ENCODE assay signal across 11 mouse cellular contexts in the genomic region with DNA sequence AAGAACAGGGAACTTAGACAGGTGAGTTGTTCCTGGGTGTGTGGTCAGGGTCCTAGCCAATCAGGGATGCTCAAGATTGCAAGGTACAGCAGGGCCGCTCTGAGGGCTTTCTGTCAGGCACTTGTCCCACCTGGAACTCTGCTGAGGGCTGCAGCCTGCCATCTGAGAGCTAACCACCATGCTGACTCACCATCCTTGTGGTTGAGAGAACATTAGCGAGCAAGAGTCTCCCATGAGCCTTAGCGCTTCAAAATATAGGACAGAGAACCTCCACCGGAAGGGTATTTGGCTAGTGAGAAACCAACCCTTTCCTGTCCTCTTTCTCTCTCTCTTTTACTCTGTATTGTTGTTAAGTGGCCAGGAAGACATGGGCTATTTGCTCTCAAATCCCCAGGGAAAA.
DNase-seq lines count a peak whose midpoint lies in the region; ATAC-seq lines count a peak whose summit lies in the region.
"Had no signal": no experiment of that assay in that cellular context is flagged by ENCODE, and none has a peak within 500 bp of the region (broad histone marks: within the 10 kb centered on the region; RNA-seq: fewer than 3 reads in every experiment).

No protein-coding gene starts in this region.

- no peaks in the 10 kb centered on the region for H3K9me3 ChIP-seq in forebrain, embryonic 11.5 days (ENCODE audit: control insufficient read depth, low read length)
- no peaks in the 10 kb centered on the region for H3K9me3 ChIP-seq in midbrain, embryonic 14.5 days (ENCODE audit: control insufficient read depth, low read length)
- H3K9me3 ChIP-seq: heart, embryonic 12.5 days had no signal

- no peaks in the 10 kb centered on the region for H3K27me3 ChIP-seq in forebrain, embryonic 11.5 days (ENCODE audit: control insufficient read depth, insufficient read depth, low read length)
- H3K27me3 ChIP-seq in midbrain, embryonic 14.5 days (ENCODE audit: control insufficient read depth, insufficient read depth, low read length), result no peaks in the 10 kb centered on the region

- H3K27ac ChIP-seq in forebrain, embryonic 11.5 days (ENCODE audit: low read depth, low read length), result no peak overlapping the region
- no peak overlapping the region for H3K27ac ChIP-seq in midbrain, embryonic 14.5 days (replicated peaks; ENCODE audit: low read depth, low read length)

- H3K4me2 ChIP-seq in forebrain, embryonic 11.5 days (ENCODE audit: low read depth, low read length, severe bottlenecking), result no peak overlapping the region
- H3K4me2 ChIP-seq in midbrain, embryonic 14.5 days (ENCODE audit: low read length), result no peak overlapping the region
- H3K4me2 ChIP-seq: heart, embryonic 12.5 days had no signal

- WGBS in forebrain, embryonic 11.5 days, result 89% methylated on average over 4 of the region's 4 CpGs
- 92% methylated on average over 4 of the region's 4 CpGs for WGBS in midbrain, embryonic 14.5 days

- DNase-seq in 3T3-L1 (ENCODE audit: low read depth, low spot score), result peak; percentile 65
- peak; percentile 83 for DNase-seq in CD4-positive, CD25-positive, alpha-beta regulatory T cell, adult 2 months (ENCODE audit: low read depth, low spot score)
- peak; percentile 60 to 77 for DNase-seq in thymus, adult 18-20 months
- no peak for DNase-seq in forebrain, embryonic 11.5 days (ENCODE audit: low spot score)
- DNase-seq in embryo, embryonic 11 days, result no peak
- DNase-seq in midbrain, embryonic 14.5 days, result no peak
- DNase-seq: cerebellum, adult 18-20 months; kidney, adult 2 months had no signal

- peak; percentile 92 for ATAC-seq in inflammation-experienced regulatory T-cells, adult 6 months
- ATAC-seq in forebrain, embryonic 11.5 days (replicated peaks; ENCODE audit: low FRiP score), result no peak
- no peak for ATAC-seq in midbrain, embryonic 14.5 days (ENCODE audit: low FRiP score, low TSS enrichment)

- H3K9ac ChIP-seq in forebrain, embryonic 11.5 days (ENCODE audit: low read length), result no peak overlapping the region
- no peak overlapping the region for H3K9ac ChIP-seq in midbrain, embryonic 14.5 days (replicated peaks; ENCODE audit: low read length)
- H3K9ac ChIP-seq: heart, embryonic 12.5 days had no signal

- no peaks in the 10 kb centered on the region for H3K36me3 ChIP-seq in forebrain, embryonic 11.5 days (ENCODE audit: control insufficient read depth, insufficient read depth, low read length)
- H3K36me3 ChIP-seq in midbrain, embryonic 14.5 days (ENCODE audit: control insufficient read depth, insufficient read depth, low read length), result no peaks in the 10 kb centered on the region
- H3K36me3 ChIP-seq: heart, embryonic 12.5 days had no signal

- no peak overlapping the region for H3K4me3 ChIP-seq in forebrain, embryonic 11.5 days (ENCODE audit: low read depth, low read length)
- no peak overlapping the region for H3K4me3 ChIP-seq in midbrain, embryonic 14.5 days (replicated peaks; ENCODE audit: low read depth, low read length)
- H3K4me3 ChIP-seq: erythroblast, embryonic 14.5 days; heart, embryonic 12.5 days had no signal

- H3K4me1 ChIP-seq in forebrain, embryonic 11.5 days (replicated peaks; ENCODE audit: control insufficient read depth, insufficient read depth, low read length), result no peaks in the 10 kb centered on the region
- no peaks in the 10 kb centered on the region for H3K4me1 ChIP-seq in midbrain, embryonic 14.5 days (ENCODE audit: control insufficient read depth, insufficient read depth, low read length)

Comparison
In these comparisons a context has a peak if more than half of its experiments do, and no peak if none do; other contexts are left out.
1. DNase-seq: peak in 3T3-L1 (single experiment), CD4-positive, CD25-positive, alpha-beta regulatory T cell, adult 2 months (single experiment) and thymus, adult 18-20 months (2 of 2); none in forebrain, embryonic 11.5 days (single experiment), embryo, embryonic 11 days (single experiment) and midbrain, embryonic 14.5 days (single experiment).